ENCODE assay signal across 8 mouse cellular contexts in the genomic region with DNA sequence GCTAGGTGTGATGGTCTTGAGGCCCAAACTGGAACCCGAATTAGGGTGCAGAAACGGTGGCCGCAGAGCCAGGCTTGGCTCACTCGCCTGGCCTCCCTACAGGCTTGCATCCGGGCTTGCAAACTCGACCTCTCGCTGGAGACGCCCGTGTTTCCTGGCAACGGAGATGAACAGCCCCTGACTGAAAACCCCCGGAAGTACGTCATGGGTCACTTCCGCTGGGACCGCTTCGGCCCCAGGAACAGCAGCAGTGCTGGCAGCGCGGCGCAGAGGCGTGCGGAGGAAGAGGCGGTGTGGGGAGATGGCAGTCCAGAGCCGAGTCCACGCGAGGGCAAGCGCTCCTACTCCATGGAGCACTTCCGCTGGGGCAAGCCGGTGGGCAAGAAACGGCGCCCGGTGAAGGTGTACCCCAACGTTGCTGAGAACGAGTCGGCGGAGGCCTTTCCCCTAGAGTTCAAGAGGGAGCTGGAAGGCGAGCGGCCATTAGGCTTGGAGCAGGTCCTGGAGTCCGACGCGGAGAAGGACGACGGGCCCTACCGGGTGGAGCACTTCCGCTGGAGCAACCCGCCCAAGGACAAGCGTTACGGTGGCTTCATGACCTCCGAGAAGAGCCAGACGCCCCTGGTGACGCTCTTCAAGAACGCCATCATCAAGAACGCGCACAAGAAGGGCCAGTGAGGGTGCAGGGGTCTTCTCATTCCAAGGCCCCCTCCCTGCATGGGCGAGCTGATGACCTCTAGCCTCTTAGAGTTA. TPM values are rescaled to one million over a fixed set of nuclear protein-coding genes. Genes with fewer than 3 reads are reported as not detected.
DNase-seq lines count a peak whose midpoint lies in the region; ATAC-seq and TF ChIP-seq lines count a peak whose summit lies in the region.

No protein-coding gene starts in this region.

- peak overlapping the region; percentile 72 for H3K9ac ChIP-seq in hindbrain, embryonic 16.5 days (ENCODE audit: low read depth, low read length)

- peaks cover 11% of the 10 kb centered on the region for H3K4me1 ChIP-seq in hindbrain, embryonic 16.5 days (ENCODE audit: control insufficient read depth, insufficient read depth, low read depth, low read length)

- H3K4me2 ChIP-seq in hindbrain, embryonic 16.5 days (ENCODE audit: low read length), result peak overlapping the region; percentile 88

- H3K4me3 ChIP-seq in gastrocnemius, adult 2 months, result peak overlapping the region; percentile 83
- H3K4me3 ChIP-seq in hindbrain, embryonic 16.5 days (ENCODE audit: low read length), result peak overlapping the region; percentile 56

- peak overlapping the region; percentile 89 for H3K27ac ChIP-seq in gastrocnemius, adult 2 months
- peak overlapping the region; percentile 86 for H3K27ac ChIP-seq in hindbrain, embryonic 16.5 days (ENCODE audit: low read depth, low read length)

- WGBS in hindbrain, embryonic 16.5 days, result 2% methylated on average over 53 of the region's 53 CpGs

- H3K36me3 ChIP-seq in hindbrain, embryonic 16.5 days (ENCODE audit: control insufficient read depth, insufficient read depth, low read length), result peaks cover 3% of the 10 kb centered on the region; the same call in 1 of the 2 replicates

- TF ChIP-seq CTCF in gastrocnemius, adult 2 months (IDR thresholded peaks at IDR 0.05), result no peak

- peak; percentile 81 for DNase-seq in WW6 (ENCODE audit: low read depth, low spot score)
- peak; percentile 85 to 88 for DNase-seq in cerebellum, postnatal 36 days
- peak; percentile 92 for DNase-seq in gastrocnemius, adult 2 months
- DNase-seq in left cerebral cortex, adult 11 months (ENCODE audit: low spot score), result peak; percentile 74
- DNase-seq in lung, postnatal 25 days (ENCODE audit: low spot score), result peak; percentile 93
- DNase-seq in retina, adult 2 months (ENCODE audit: low read depth, low spot score), result peak; percentile 87
- DNase-seq in thymus, postnatal 14 days, result peak; percentile 90

- ATAC-seq in hindbrain, embryonic 16.5 days, result peak; percentile 97

- intact Hi-C loops in gastrocnemius, adult 2 months (cut with DNase I), result no loop called here

- H3K9me3 ChIP-seq in hindbrain, embryonic 16.5 days (ENCODE audit: control insufficient read depth, low read length), result no peaks in the 10 kb centered on the region

- no peaks in the 10 kb centered on the region for H3K27me3 ChIP-seq in hindbrain, embryonic 16.5 days (replicated peaks; ENCODE audit: control insufficient read depth, insufficient read depth, low read length)

RNA-seq across cellular contexts. Expression of gene Pomc, which starts 5.2 kb away (rescaled TPM):
- not detected for total RNA-seq in gastrocnemius, adult 2 months (2021)
- polyA plus RNA-seq in hindbrain, embryonic 16.5 days (2015; fragmentation: Nextera tagmentation; extraction: Ambion mirVana), result 3.4 and 3.9 TPM in 2 replicates

Comparison
In these comparisons a context has a peak if more than half of its experiments do, and no peak if none do; other contexts are left out.
1. Peak in every context shown above with its lines: DNase-seq, ATAC-seq, H3K4me3 ChIP-seq and H3K27ac ChIP-seq.